Mouse (Mus musculus) CD4-positive, CD25-positive, alpha-beta regulatory T cell, adult 4 months (primary cell): ENCODE data around the gene Tpm4. TPM values are rescaled to one million over a fixed set of nuclear protein-coding genes. Genes with fewer than 3 reads are reported as not detected.

ENCODE experiments used
- ATAC-seq: one replicate; pipeline ENCODE4 v1.8.0; 2017
- polyA plus RNA-seq, 2 experiments: library from polyadenylated mRNA; unstranded; fragments of 100-300 nt; shearing (Covaris generic); gene quantifications; one replicate each; pipeline ENCODE4 v1.2.1; 2017

Gene Tpm4
- polyA plus RNA-seq, 2 experiments from 2014 or later = 231 to 239 TPM

DNA sequence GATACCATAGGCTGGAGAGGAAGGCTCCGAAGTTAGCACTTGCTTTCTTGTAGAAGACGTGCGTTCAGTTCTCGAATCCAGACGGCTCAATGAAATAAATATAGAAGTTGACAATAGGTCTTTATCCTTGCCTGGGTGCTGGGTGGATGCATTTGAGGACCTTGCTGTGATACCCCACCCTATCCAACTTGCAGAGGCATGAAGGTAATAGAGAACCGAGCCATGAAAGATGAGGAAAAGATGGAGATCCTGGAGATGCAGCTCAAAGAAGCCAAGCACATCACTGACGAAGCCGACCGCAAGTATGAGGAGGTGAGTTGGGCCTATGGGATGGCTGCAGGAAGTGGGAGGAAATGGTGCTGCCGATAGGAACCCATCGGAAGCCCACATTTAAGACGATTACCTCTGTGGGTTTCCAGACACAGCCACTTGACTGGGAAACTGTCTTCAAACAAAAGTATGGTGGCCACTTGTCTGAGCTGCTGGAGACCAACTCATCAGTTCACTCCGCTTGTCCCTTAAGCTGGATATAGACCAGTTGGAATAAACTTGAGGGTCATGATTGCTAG lies 8.6 kb downstream of the Tpm4 start:
- no peak for ATAC-seq

DNA sequence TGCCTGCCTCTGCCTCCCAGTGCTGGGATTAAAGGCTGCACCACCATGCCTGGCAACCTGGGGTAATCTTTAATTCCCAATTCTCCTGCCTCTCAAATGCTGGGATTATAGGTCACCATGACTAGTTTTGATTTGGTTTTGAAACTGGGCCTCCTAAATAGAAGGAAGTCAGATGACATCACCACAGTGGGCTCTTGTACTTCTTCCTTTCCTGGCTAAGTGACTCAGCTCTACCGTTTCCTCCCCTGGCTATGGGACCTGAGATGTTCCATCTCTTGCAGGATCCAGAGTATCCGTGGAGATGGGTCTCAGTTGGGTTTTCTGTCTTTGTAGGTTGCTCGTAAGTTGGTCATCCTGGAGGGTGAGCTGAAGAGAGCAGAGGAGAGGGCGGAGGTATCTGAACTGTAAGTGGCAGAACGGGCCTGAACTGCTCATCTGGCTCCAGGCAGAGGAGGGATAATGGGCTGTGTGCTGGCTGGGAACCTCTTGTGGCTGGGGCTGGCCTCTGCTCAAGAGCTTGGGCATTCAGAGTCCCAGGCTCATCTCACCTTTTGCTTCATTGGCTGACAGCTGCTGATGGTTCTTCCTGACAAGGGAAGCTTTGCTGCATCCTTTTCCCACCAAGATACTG lies 9.7 kb downstream of the Tpm4 start:
- ATAC-seq = no peak

DNA sequence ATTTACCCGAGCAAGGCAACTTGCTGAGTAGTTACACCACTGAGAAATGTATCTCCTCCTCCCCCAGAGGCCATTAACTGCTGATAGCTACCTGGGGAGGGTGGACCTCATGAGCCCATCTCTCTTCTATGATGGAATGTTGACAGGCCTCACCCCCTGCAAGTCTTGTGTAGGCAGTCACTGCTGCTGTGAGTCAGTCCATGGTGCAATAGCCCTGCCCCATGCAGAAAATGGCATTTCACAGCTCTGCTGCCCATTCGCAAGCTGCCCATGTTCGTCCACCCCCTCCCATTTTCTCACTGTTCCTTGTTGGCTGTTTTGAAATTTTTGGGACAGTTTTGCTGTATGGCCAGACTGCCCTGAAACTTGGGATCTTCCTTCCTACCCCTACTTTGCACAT lies 10.7 kb downstream of the Tpm4 start:
- no peak for ATAC-seq

DNA sequence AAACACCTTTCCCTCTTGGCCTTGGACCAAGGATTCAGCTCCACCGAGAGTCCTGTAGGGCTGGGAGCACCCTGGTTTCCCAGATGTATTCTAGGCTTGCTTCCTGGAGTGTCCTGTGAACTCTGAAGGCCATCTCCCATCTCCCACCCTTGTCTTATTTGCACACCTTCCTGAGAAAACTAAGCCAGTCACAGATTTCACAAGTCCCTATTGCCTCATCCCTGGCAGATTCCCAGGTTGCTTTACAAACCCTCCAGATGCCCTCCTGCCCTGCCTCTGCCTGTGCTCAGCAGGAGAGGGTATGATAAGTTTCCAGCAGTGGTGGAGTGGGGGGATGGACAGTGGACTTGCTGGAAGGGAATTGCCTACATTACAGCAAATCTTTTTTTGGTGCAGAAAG lies 11.3 kb downstream of the Tpm4 start:
- no peak for ATAC-seq

DNA sequence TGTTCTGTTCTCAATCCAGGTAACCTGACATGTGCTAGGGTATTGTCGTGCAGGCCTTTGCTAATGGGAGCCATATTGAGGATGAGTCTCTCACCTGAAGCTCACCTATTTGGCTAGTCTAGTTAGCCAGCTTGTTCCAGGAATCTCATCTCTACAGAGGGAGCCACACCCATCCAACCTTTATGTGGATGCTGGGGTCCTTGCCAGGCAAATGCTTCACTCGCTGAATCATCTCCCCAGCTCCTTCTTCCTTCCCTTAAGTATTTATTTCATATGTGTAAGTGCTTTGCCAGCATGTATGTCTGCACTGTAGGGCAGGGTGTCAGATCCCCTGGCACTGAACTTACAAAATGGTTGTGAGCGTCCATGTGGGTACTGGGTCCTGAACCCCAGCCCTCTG lies 11.8 kb downstream of the Tpm4 start:
- ATAC-seq = no peak

DNA sequence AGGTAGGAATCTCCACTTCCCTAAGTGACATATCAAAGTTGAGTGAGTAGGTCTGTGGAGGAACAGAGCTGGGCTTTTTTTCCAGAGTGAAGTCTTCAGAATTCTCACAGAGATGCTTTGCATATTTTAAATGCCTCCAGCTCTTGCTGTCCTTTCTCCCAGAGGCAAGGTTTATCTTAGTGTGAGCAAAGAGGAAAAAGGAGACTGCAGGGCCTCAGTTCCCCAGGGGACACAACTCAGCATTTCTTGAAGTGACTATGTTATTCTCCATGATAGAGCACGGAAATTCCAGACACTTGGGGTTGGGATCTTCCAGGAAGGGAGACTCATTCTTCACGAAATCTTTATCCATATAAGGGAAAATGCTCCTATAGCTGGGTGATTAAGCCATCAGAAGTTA lies 12.5 kb downstream of the Tpm4 start:
- no peak for ATAC-seq

DNA sequence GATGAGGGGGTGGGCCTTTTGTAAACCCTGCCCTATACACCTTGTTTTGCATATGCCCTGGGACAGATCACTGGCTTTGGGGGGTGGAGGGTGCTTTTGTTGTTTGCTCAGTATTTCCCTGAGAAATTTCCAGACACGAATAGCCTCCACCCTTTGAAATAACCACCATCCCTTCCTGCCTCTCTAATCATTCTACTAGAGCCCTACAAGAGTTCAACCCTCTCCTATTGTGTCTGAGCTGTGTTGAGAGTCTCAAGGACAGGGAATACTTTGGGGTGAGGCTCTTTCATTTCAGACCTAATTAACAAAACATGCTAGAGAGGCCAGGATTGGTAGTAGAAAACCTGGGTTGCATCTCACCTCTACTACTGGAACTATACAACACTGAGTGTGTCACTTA lies 14.3 kb downstream of the Tpm4 start:
- ATAC-seq = no peak

DNA sequence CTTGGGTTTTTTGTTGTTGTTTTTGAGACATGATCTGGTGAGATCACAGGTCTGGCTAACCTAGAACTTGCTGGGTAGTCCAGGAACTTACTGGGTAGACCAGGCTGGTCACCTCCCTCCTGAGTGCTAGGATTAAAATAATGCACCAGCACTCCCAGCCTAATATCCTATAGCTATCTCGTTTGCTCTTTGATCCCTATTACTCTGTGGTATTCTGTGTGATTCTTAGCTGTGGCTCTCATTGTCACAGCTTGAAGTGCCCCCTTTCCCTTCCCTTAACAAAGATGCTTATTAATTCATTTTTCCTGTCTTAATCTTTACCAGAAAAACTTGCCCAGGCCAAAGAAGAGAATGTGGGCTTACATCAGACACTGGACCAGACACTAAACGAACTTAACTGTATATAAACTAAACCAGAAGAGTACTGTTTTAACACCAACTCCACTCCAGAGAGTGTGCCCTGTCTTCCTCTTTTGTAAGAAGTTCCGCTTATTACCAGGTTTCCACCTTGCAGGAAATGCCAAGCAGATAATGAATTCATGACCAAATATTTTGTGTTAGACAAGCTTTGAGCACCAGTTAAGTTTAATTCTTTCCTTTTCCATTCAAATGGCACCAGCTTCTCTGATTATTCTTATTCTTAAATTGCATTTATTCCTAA lies 16.8 kb downstream of the Tpm4 start:
- no peak for ATAC-seq

DNA sequence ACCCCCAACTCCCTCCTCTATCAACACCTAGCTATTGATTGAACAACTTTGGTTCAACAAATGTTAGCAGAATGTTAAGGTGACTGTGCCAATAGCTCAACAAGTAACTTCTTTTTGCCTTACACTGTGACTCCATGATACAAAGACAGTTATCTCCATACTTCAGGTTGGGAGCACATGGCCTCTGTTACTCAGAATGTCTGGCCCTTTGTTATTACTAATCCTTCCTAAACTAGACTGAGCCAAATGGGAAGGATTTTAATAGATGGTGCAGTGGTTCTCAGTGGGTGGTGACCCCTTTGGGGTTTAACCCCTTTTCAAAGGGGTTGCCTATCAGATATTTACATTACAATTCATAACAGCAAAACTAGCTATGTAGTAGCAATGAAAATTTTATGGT lies 18.6 kb downstream of the Tpm4 start:
- ATAC-seq = no peak

DNA sequence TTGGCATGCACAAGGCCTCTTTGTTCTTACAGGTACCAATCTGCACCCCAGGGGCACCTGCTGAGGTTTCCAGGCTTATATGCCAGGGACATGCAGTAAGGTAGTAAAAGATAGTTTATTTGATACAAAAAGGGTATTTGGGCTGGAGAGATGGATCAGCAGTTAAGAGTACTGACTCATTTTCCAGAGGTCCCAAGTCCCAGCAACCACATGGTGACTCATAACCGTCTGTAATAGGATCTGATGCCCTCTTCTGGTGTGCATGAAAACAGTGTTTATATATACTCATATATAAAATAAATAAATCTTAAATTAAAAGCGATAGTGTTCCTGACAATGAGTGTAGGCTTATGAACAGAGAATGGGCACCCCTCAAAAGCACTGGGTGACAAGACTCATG lies 23.3 kb downstream of the Tpm4 start:
- no peak for ATAC-seq

DNA sequence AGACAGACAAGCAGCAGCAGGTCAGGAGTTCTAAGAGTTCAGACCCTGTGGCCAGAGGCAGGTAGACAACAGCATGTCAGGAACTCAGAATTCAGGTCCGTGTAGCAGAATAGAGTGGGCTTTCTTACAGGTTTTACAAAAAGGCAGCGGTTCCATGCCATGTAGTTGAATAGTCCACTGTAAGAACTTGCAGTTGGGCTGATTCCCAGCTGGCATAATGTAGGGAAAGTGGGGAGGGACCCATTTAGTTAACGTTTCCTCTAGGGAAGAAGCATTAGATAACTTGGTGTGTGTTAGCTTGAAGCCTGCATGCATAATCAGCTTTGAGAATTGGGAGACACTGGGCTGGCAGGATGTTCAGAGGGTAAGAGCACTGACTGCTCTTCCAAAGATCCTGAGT lies 24.0 kb downstream of the Tpm4 start:
- ATAC-seq = no peak

DNA sequence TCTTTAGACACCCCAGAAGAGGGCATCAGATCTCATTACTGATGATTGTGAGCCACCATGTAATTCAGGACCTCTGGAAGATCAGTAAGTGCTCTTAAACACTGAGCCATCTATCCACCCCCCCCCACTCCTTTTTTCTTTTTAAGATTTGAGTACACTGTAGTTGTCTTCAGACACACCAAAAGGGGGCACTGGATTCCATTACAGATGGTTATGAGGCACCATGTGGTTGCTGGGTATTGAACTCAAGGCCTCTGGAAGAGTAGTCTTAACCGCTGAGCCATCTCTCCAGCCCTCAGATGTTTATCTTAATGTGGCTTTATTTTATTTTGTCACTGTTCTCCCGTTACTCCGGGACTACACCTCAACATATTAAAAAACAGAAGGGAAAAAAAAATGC lies 25.2 kb downstream of the Tpm4 start:
- ATAC-seq = no peak

DNA sequence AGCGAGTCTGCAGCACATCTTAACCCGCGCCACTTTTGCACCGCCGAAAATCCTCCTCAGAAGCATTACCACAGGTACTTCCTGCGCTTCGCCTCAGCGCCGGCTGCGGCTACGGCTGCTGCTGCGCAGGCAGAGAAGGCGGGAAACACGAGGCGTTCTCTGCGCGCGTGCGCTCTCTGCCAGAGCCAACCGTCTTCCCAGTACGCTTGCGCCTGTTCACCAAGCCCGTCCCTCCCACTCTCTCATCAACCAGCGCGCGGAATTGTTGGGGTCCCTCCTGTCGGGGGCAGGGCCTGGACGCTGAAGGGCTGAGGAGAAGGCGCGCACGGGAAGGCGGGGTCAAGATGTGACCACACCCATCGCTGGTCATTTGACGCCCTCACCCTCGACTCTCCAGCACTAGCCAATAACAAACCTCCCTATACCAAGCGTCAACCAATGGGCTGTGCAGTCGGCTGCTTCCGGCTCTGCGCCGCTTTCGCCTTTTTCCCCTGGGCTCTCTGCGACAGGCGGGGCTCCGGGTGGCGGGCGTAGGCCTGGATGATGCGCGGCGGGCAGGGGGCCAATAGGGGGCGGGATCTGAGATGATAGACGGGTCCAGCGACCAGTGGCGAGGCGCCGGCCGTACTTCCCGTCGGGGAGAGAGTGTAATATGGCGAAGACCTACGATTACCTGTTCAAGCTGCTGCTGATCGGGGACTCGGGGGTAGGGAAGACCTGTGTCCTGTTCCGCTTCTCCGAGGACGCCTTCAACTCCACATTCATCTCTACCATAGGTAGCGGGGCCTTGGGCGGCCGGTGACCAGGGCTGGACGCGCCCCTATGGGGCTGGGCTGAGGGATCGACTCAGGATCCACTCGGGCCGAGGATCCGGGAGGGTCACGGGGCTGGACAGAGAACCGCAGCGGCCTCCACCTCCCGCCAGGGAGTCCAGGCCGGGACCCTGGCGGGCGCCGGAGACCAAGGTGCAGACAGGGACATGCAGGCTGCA lies 26.2 kb downstream of the Tpm4 start, which contains the start of gene Rab8a:
TSS of gene Rab8a (plus strand) at position 494 of the 991 bp plus-strand sequence.
- peak; percentile 88 for ATAC-seq

DNA sequence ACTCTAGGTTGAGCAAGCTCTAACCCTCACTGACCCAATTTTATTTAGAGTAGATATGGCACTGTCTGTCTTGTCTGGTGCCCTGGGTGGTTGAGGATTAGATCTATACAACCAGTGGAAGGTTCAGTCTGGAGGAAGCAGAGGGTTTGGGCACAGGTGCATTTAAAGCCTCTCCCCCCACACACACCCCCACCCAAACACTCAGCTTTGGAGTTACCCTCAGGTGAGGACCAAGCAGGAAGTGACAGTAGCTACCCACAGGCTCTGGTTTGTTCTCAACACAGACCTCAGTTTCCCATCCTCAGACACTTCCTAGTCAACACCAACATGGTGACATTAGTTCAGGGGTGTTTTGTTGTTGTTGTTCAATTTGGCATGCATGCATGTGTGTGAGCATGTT lies 28.0 kb downstream of the Tpm4 start:
- ATAC-seq = no peak

DNA sequence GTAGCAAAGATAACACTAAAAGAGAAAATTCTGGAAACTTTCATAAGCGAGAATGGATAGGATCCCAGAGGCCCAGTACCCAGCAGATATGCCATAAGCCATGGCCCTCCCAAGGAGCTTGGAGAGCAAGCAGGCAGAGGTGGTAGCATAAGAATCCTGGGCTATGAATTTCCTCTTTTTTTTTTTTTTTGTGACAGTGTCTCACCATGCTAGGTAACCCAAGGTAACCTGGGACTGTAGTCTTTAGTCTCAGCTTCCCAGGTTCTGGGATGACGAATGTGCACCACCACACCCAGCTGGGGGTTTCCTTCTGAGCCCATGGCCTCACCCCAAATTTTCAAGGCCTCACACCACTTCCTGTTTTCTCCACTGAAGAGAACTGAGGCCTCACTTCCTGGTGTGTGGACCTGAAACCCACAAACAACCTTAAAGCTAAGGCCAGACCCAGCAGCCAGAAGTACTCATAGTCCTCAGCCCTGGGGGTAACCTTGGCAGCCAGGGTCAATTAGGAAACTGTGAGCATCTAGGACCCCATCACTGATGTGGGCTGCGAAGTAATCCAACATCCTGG lies 34.4 kb downstream of the Tpm4 start:
- ATAC-seq = peak; percentile 94

DNA sequence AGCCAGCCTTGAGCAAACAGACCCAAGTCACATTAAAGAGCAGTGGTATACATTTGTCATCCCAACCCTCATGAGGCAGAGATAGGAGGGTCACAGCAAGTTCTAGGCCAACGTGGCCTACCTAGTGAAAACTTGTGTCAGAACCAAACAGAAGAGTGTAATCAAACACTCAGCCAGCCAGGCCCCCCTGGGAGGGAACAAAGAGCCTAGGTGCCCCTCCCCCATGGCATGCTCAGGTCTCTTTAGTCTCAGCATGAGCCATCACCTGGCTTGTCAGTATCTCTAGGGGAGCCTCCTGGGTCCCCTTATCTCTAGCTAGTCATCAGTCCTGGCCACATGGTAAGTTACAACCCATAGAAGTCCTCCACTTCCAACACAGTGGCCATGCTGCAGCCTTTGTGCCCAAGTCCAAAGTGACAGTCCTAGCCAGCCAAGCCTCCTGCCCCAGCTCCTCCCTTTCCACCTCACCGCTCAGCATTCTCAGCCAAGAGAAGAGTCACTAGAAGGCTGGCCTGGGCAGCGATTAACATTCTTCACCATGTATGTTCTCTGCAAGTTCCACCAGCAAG lies 35.0 kb downstream of the Tpm4 start:
- ATAC-seq = peak; percentile 19

DNA sequence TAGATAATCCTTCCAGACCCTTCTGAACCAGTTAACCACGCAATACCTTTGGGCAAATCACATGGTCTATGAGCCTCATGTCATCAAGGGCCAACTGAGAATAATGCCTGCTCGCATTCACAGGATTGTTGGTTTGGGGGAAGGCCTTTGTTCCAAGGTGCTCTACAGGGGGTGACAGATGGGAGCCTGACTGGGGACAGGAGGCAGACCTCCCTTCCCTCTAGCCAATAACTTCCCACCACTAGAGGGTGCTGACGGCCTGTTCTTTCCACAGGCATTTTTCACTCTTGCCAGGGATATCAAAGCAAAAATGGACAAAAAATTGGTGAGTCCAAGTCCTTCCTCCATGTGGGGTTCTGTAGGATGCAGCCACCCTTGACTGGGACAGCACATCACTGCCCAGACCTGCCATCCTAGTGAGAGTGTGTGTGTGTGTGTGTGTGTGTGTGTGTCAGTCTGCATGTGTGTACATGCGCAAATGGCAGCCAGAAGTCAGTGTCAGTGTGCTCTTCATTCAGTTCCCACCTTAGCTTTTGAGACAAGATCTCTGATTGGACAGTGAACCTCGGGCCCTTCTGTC lies 42.7 kb downstream of the Tpm4 start:
- peak; percentile 76 for ATAC-seq

DNA sequence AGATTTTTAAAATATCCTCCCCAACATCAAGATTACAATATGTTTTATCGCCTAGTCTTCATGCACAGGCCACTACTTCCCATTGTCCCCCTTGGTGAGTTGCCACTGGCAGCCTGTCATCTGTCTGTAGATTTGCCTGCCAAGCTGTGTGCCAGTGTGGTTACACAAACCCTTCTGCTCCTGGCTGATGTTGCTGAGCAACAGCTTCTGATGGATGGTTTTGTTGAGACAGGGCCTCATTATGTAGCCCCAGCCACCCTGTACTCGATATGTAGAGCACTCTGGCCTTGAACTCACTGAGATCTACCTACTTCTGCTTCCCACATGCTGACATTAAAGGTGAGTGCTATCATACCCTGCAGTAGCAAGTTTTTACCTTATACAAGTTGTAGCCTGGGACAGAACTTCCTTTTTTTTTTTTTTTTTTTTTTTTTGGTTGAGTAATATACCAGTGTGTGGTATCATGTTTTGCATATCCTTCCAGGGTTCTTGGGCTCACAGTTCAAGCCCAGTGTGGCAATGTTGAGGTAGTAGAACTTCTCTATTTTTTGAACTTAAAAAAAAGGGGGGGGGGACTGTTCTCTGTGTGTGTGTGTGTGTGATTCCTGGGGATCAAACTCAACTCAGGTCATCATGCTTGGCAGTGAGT lies 48.9 kb downstream of the Tpm4 start:
- ATAC-seq = no peak

DNA sequence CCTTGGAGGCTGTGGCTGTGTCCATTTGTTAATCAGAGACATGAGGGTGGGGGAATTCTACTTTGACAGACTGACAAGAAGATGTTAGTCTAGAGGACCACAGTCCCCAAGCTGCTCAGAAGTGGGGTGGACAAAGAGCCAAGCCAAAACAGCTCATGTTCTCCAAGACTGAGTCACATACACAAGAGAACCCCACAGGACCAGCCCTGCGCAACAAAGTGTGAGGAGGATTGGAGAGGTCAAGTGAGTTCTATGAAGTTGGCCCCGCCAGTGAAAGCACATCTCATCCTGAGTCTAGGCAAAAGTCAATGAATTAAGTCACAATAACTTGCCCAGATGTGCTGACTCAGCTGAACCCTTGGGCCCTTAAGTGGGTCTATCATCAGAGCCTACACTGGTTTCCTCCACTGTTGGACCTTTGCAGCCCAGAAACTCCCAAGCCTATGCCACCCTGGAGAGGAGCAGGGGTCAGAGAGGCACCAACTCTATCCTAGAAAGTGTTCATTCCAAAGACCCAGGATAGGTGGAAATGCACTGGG lies 53.1 kb downstream of the Tpm4 start:
- ATAC-seq = no peak

DNA sequence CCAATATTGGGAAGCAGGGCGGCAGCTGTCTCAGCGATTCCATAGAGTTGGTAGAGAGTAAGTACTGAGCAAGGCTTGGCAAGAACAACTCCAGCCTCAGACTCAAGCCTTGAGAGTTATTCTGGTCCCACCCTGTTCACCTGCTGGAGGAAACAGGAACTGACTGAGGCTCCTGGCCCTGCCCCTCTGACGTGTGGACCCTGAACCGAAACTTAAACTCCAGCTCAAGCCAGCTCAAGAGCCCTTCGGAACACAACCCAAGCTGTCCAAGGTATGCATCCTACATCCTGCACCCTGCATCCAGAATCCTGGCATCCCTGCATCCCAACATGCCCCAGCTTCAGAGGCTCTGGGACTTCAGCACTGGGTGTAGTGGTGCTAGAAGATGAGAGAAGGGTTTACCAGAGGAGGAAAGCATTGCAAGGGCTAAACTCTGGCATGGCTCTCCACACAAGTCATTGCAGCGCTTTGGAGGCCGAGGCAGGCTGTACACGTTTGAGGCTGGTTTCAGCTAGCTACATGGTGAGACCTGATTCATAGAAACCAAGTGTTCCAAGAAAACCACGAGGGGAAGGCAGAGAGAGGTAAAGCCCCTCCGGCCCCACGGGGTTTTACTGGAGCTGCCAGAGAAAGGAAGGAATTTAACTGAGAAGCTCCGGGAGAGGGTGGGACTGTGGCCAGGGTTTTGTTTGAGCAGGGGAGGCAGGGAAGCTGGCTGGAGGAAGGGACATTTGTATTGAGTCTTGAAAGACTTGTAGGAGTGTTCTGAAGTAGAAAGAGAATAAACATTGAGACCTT lies 54.8 kb downstream of the Tpm4 start, which contains the start of gene Hsh2d:
TSS of gene Hsh2d (plus strand) at position 222 of the 798 bp plus-strand sequence.
- peak; percentile 99 for ATAC-seq
